Mouse (Mus musculus) liver, postnatal 0 days (tissue): ENCODE measurements at regions not wholly inside any gene's neighbourhood (a gene's known extent, or its start where the extent isn't known, plus 50 kb on each side); places are given as distances from the start of the nearest gene placed in this dataset.

Experiments
- ATAC-seq: fragments of 200-750 bp; cut with Nextera tagmentation; 2 replicates; pipeline ENCODE4 v1.8.0; 2017; ENCODE audit warnings: mild to moderate bottlenecking, moderate library complexity
- DNase-seq: peaks from one replicate; pipeline ENCODE4 v3.0.0-alpha.2; 2016
- H3K27ac ChIP-seq: fragments of 300-500 bp; sonication (generic); 2 replicates; pipeline ENCODE4 v1.5.1; 2014; ENCODE audit warnings: antibody characterized with exemption, moderate library complexity, mild to moderate bottlenecking, low read depth
- H3K27me3 ChIP-seq: fragments of 300-500 bp; sonication (generic); 2 replicates; pipeline ENCODE4 v1.6.1; 2014; ENCODE audit warnings: low read length, control low read depth, mixed read lengths; ENCODE audit not compliant: insufficient read depth
- H3K36me3 ChIP-seq: fragments of 300-500 bp; sonication (generic); replicated peaks from 2 replicates; pipeline ENCODE4 v1.6.1; 2014; ENCODE audit warnings: mild to moderate bottlenecking, control low read depth, low read length, moderate library complexity, mixed read lengths; ENCODE audit not compliant: insufficient read depth
- H3K4me1 ChIP-seq: fragments of 300-500 bp; sonication (generic); 2 replicates; pipeline ENCODE4 v1.6.1; 2014; ENCODE audit warnings: antibody characterized with exemption, mild to moderate bottlenecking, control low read depth; ENCODE audit not compliant: insufficient read depth
- H3K4me2 ChIP-seq: fragments of 300-500 bp; sonication (generic); 2 replicates; pipeline ENCODE4 v1.6.1; 2014; ENCODE audit warnings: low read depth, mild to moderate bottlenecking, low read length, moderate library complexity, mixed read lengths
- H3K4me3 ChIP-seq: fragments of 300-500 bp; sonication (generic); 2 replicates; pipeline ENCODE4 v1.5.1; 2014; ENCODE audit warnings: low read depth, low read length
- H3K9ac ChIP-seq: fragments of 300-500 bp; sonication (generic); replicated peaks from 2 replicates; pipeline ENCODE4 v1.6.1; 2014; ENCODE audit warnings: mild to moderate bottlenecking, moderate library complexity
- H3K9me3 ChIP-seq: fragments of 300-500 bp; sonication (generic); 2 replicates; pipeline ENCODE4 v1.6.1; 2016; ENCODE audit warnings: mild to moderate bottlenecking, control low read depth, low read length, mixed read lengths
- CTCF ChIP-seq: sonication (generic); IDR thresholded peaks from 2 replicates; pipeline ENCODE4 v1.5.1; 2016; ENCODE audit warnings: antibody characterized with exemption, low read depth
- EP300 ChIP-seq: IDR thresholded peaks from 2 replicates; pipeline ENCODE4 v1.6.1; 2016; ENCODE audit warnings: antibody characterized with exemption, low read depth, mild to moderate bottlenecking
- WGBS: fragments of 180-500 bp; shearing (Covaris S2); extraction: QIAGEN DNeasy Blood & Tissue Kit; methylation state at CpG from one replicate; pipeline ENCODE4 v1.1.7; 2014; ENCODE audit not compliant: insufficient replicate concordance; 5-methylcytosine and 5-hydroxymethylcytosine counted together

DNA sequence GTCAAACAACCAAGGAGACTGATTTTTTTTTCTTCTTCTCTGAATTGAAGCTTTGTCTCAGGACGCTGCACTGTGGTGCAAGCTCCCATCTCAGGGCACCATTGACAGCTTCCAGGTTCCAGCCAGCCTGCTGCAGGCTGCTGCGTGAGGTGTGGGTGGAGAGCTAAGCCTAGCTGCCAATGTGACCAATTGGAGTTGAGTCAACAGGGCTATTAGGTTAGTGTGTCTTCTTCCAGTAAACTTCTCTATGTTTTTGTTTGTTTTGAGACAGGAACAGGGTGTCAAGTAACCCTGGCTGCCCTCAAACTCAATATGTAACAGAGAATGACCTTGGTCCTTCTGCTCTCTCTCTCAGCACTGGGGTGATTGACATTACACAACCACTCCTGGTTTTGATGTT lies 131.1 kb upstream of the Tab2 start:
- TF ChIP-seq CTCF (no peak), EP300 (peak; percentile 92)
- no peak overlapping the region for H3K4me2 ChIP-seq
- peaks cover 3% of the 10 kb centered on the region; the same call in 1 of the 2 replicates for H3K4me1 ChIP-seq
- no peak overlapping the region for H3K4me3 ChIP-seq
- no peaks in the 10 kb centered on the region for H3K27me3 ChIP-seq
- no peak overlapping the region for H3K9ac ChIP-seq
- no peaks in the 10 kb centered on the region for H3K9me3 ChIP-seq
- DNase-seq (peak; percentile 58), ATAC-seq (peak; percentile 92)
- no peaks in the 10 kb centered on the region for H3K36me3 ChIP-seq
- WGBS, result 54% methylated on average over 2 of the region's 2 CpGs
- peak overlapping the region; percentile 93 for H3K27ac ChIP-seq

DNA sequence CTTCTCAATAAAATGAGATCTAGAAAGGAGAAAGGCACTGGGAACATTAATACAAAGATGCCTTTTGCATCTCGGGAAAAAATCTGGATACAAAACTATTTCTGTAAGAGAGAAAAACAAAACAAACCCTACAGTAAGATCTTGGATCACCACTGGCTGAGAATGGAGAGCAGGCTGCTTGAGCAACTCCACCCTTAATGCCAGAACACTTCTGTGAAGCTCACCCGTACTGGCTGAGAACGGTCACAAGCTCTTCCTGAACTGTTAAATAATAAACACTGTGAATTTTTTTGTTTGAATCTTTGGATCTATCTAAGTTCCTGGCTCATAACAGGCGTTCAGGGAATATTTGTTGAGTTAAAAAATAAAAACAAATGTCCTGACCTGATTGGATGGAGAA lies 130.4 kb upstream of the Tab2 start:
- TF ChIP-seq EP300 (no peak), CTCF (no peak)
- 54% methylated on average over 4 of the region's 4 CpGs for WGBS
- H3K9me3 ChIP-seq, result no peaks in the 10 kb centered on the region
- H3K36me3 ChIP-seq, result no peaks in the 10 kb centered on the region
- H3K4me3 ChIP-seq, result no peak overlapping the region
- DNase-seq (no peak), ATAC-seq (no peak)
- no peak overlapping the region for H3K9ac ChIP-seq
- H3K4me1 ChIP-seq, result peaks cover 3% of the 10 kb centered on the region; the same call in 1 of the 2 replicates
- peak overlapping the region; percentile 86 for H3K27ac ChIP-seq
- H3K4me2 ChIP-seq, result no peak overlapping the region
- H3K27me3 ChIP-seq, result no peaks in the 10 kb centered on the region

DNA sequence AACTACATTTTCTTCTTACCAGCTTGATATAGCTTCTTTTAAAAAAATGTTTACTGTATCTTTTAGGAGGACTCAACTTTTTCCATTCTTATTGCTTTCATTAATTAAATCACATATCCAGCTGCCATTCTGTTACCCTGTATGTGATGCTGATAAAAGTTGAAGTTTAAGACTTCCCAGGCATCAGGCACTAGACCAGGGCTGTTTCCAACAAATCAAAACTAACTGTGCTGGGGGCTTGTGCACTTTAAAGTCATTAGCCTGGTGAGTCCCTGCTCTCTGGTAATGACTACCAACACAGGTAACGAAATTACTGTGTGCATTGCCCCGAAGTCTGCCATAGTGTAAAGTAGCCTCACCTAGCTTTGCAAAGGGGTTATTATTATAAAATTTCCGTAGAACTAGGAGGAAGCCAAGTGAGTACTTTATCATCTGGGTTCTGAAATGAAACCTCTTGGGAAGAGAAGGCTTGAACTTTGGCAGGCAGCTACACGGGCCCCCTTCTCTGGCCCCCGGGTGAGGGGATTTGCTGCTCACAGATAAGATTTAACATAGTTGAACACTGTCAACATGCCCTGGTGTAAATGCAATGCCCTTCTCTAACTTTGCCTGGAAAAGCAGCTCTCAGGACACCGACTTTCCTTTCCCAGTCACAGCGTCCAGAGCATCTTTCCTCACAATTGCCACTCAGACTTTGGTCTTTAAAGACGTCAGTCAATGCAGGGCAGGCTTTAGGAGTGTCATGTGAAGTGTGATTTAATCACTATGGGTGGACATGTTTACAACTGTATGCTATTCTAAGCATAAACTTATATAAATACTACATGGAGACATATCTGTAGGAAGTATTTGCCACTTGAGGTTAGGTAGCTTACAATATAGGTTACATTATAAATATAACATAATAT lies 122.1 kb upstream of the Tab2 start:
- TF ChIP-seq EP300, result no peak
- TF ChIP-seq CTCF, result no peak
- Histone ChIP-seq H3K4me1 (0 out of 2 replicates have a peak, but pooled peaks cover 2% of the 10 kb centered on the region), H3K4me2 (no peak overlapping the region), H3K36me3 (no peaks in the 10 kb centered on the region), H3K27me3 (no peaks in the 10 kb centered on the region), H3K4me3 (no peak overlapping the region), H3K27ac (no peak overlapping the region), H3K9ac (no peak overlapping the region), H3K9me3 (no peaks in the 10 kb centered on the region)
- no peak for DNase-seq
- 53% methylated on average over 8 of the region's 8 CpGs for WGBS
- ATAC-seq, result peak; percentile 64

DNA sequence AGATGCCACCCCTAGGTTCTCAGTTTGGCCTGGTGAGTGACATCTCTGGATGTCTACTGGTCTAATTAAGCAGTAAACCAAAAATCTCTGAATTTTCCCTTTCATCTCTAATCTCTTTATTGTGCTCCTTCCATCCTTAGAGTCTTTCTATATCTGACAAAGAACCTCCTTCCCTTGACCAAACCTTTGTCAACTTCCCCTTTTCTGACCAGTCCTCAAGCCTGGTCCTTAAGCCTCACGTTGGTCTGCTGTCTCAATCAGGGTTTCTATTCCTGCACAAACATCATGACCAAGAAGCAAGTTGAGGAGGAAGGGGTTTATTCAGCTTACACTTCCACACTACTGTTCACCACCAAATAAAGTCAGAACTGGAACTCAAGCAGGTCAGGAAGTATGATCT lies 116.4 kb upstream of the Tab2 start:
- Histone ChIP-seq H3K9me3 (no peaks in the 10 kb centered on the region), H3K4me2 (no peak overlapping the region), H3K9ac (no peak overlapping the region), H3K4me3 (no peak overlapping the region), H3K27me3 (no peaks in the 10 kb centered on the region), H3K36me3 (no peaks in the 10 kb centered on the region), H3K4me1 (peaks cover 13% of the 10 kb centered on the region), H3K27ac (peak overlapping the region; percentile 5; the same call in 1 of the 2 replicates)
- TF ChIP-seq CTCF (no peak), EP300 (no peak)
- ATAC-seq (no peak), DNase-seq (no peak)
- WGBS, result 41% methylated on average over 1 of the region's 1 CpGs

DNA sequence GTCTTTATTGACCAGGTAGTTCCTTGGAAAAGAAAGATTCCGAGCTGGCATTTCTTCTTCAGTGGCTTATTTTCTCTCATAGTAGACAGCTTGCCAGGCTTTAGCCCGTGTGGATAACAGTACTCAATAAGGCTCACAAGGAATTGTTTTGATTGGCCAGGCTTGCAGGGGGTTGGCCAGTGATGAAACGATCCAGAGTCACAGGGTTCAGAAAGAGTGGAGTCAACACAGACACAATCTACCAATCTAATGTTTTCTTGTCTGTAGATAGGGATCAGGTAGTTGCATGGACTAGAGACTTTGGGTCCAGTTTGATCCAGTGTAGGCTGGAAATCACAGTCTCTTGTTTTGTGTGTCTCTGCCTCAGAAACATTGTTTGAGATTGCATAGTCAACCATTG lies 115.8 kb upstream of the Tab2 start:
- H3K27me3 ChIP-seq, result no peaks in the 10 kb centered on the region
- WGBS, result 58% methylated on average over 3 of the region's 3 CpGs
- DNase-seq (no peak), ATAC-seq (peak; percentile 62)
- H3K4me2 ChIP-seq, result no peak overlapping the region
- no peak overlapping the region for H3K9ac ChIP-seq
- no peak overlapping the region for H3K4me3 ChIP-seq
- no peaks in the 10 kb centered on the region for H3K9me3 ChIP-seq
- H3K36me3 ChIP-seq, result no peaks in the 10 kb centered on the region
- H3K4me1 ChIP-seq, result peaks cover 13% of the 10 kb centered on the region
- no peak overlapping the region for H3K27ac ChIP-seq
- no peak for TF ChIP-seq EP300
- no peak for TF ChIP-seq CTCF

DNA sequence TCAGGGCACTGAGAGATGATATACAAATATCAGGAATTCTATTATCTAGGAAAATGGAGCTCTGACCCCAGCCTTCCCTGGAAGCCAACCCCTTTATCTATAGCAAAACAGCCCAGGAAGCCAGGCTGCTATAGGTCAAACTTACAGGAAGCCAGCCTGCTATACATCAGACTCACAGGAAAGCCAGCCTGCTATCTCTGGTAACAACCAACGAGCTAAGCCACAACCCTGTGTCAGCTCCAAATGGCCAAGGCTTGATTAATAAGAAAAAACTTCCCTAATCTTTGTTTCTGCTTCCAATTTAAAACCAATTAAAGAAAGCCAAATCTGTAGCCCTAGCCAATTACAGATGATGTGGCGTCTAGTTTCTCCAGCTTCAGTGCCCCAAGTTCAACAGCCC lies 114.4 kb upstream of the Tab2 start:
- Histone ChIP-seq H3K4me3 (no peak overlapping the region), H3K36me3 (no peaks in the 10 kb centered on the region), H3K9me3 (no peaks in the 10 kb centered on the region), H3K4me1 (peaks cover 22% of the 10 kb centered on the region), H3K9ac (no peak overlapping the region), H3K27me3 (no peaks in the 10 kb centered on the region), H3K27ac (0 out of 2 replicates have a peak overlapping the region, but pooled peaks have one; percentile 22), H3K4me2 (no peak overlapping the region)
- TF ChIP-seq EP300, result peak; percentile 54; the same call in 1 of the 2 replicates
- TF ChIP-seq CTCF, result no peak
- DNase-seq (no peak), ATAC-seq (peak; percentile 40)
- 36% methylated on average over 2 of the region's 2 CpGs for WGBS
